Mouse (Mus musculus) liver, embryonic 14.5 days (tissue): ENCODE measurements around the gene Cdk19. TPM values are rescaled to one million over a fixed set of nuclear protein-coding genes. Genes with fewer than 3 reads are reported as not detected.

Source experiments
- ATAC-seq: fragments of 200-750 bp; cut with Nextera tagmentation; 2 replicates; pipeline ENCODE4 v1.8.0; 2017; ENCODE audit warnings: moderate number of reproducible peaks, mild to moderate bottlenecking, moderate library complexity; ENCODE audit not compliant: insufficient read depth
- DNase-seq, 3 experiments: peaks; one replicate each; pipeline ENCODE4 v3.0.0-alpha.2; 2012 to 2013; ENCODE audit warnings: low read depth in 3 of 3, low spot score in 3 of 3
- H3K27ac ChIP-seq: fragments of 300-500 bp; sonication (generic); 2 replicates; pipeline ENCODE4 v1.5.1; 2014; ENCODE audit warnings: moderate library complexity, mild to moderate bottlenecking, control low read depth, inconsistent platforms
- H3K27me3 ChIP-seq: fragments of 300-500 bp; sonication (generic); 2 replicates; pipeline ENCODE4 v1.6.1; 2014; ENCODE audit warnings: mild to moderate bottlenecking, low read length, moderate library complexity; ENCODE audit not compliant: control insufficient read depth, insufficient read depth
- H3K36me3 ChIP-seq: fragments of 300-500 bp; sonication (generic); replicated peaks from 2 replicates; pipeline ENCODE4 v1.6.1; 2014; ENCODE audit warnings: low read depth; ENCODE audit not compliant: control insufficient read depth, insufficient read depth
- H3K4me1 ChIP-seq, 2 experiments: fragments of 200-500 bp in 1 of 2; fragments of 300-500 bp in 1 of 2; sonication (generic) in 1 of 2; replicated peaks; 2 replicates each; pipeline ENCODE4 v1.6.1; 2012 to 2014; ENCODE audit warnings: antibody characterized with exemption in 1 of 2, inconsistent platforms in 1 of 2, low read length in 1 of 2; ENCODE audit not compliant: control insufficient read depth in 2 of 2, insufficient read depth in 2 of 2
- H3K4me2 ChIP-seq: fragments of 300-500 bp; sonication (generic); 2 replicates; pipeline ENCODE4 v1.6.1; 2014; ENCODE audit warnings: low read depth, mild to moderate bottlenecking, control low read depth, moderate library complexity
- H3K4me3 ChIP-seq, 2 experiments: fragments of 200-500 bp in 1 of 2; fragments of 300-500 bp in 1 of 2; sonication (generic) in 1 of 2; 2 replicates each; pipeline ENCODE4 v1.5.1; 2012 to 2014; ENCODE audit warnings: low read depth in 2 of 2, low read length in 2 of 2, mild to moderate bottlenecking in 2 of 2, control low read depth in 1 of 2, inconsistent platforms in 1 of 2, moderate library complexity in 1 of 2; ENCODE audit not compliant: insufficient read depth in 1 of 2
- H3K9ac ChIP-seq: fragments of 300-500 bp; sonication (generic); replicated peaks from 2 replicates; pipeline ENCODE4 v1.6.1; 2014; ENCODE audit warnings: mild to moderate bottlenecking, control low read depth, moderate library complexity
- H3K9me3 ChIP-seq: fragments of 300-500 bp; sonication (generic); 2 replicates; pipeline ENCODE4 v1.6.1; 2016; ENCODE audit warnings: low read length, mixed read lengths; ENCODE audit not compliant: control insufficient read depth
- CTCF ChIP-seq: IDR thresholded peaks from 2 replicates; pipeline ENCODE4 v1.5.1; 2016; ENCODE audit warnings: antibody characterized with exemption, low read depth, control low read depth
- EP300 ChIP-seq: IDR thresholded peaks from 2 replicates; pipeline ENCODE4 v1.6.1; 2016; ENCODE audit warnings: antibody characterized with exemption, low read depth
- WGBS: fragments of 180-500 bp; shearing (Covaris S2); extraction: QIAGEN DNeasy Blood & Tissue Kit; methylation state at CpG from one replicate; pipeline ENCODE4 v1.1.7; 2014; ENCODE audit not compliant: insufficient replicate concordance; 5-methylcytosine and 5-hydroxymethylcytosine counted together
- polyA plus RNA-seq, 2 experiments: library from polyadenylated mRNA; depleted of rRNA in 1 of 2; stranded (reverse) in 1 of 2; unstranded in 1 of 2; fragments of >200 nt; fragmentation: Nextera tagmentation in 1 of 2; extraction: Ambion mirVana in 1 of 2; gene quantifications; 2 replicates each; pipeline versions ENCODE4 v1.2.1 to v1.2.3; 2012 to 2014

Cdk19 gene
- polyA plus RNA-seq, 2 experiments = 3.1 TPM

DNA sequence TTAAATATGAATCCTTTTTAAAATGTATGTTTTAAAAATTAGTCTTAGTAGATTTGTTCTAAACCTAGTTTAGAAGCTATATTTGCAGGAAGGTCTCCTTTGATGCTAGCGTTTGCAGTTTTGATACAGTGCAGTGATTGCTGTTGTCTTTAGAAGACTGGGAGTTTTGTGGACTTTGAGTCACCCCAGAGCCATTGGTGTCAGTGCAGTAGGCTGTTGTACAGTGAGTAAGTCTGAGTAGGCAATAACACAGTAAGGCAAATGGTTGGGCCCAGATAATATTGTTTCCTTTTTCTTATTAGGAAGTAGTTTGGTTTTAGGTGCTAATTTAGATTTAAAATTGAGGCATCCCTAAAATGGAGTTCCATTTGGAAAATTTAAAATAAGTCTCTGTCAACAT lies 117.8 kb downstream of the Cdk19 start:
- H3K9me3 ChIP-seq = no peaks in the 10 kb centered on the region
- no peak for TF ChIP-seq EP300
- TF ChIP-seq CTCF = no peak
- ATAC-seq (no peak), DNase-seq (no peak)
- WGBS = 74% methylated on average over 1 of the region's 1 CpGs
- H3K27ac ChIP-seq = no peak overlapping the region
- H3K27me3 ChIP-seq = no peaks in the 10 kb centered on the region
- H3K9ac ChIP-seq = no peak overlapping the region
- no peak overlapping the region for H3K4me3 ChIP-seq
- no peak overlapping the region for H3K4me2 ChIP-seq
- H3K36me3 ChIP-seq = no peaks in the 10 kb centered on the region
- peaks cover 2 to 5% of the 10 kb centered on the region in 2 experiments for H3K4me1 ChIP-seq

DNA sequence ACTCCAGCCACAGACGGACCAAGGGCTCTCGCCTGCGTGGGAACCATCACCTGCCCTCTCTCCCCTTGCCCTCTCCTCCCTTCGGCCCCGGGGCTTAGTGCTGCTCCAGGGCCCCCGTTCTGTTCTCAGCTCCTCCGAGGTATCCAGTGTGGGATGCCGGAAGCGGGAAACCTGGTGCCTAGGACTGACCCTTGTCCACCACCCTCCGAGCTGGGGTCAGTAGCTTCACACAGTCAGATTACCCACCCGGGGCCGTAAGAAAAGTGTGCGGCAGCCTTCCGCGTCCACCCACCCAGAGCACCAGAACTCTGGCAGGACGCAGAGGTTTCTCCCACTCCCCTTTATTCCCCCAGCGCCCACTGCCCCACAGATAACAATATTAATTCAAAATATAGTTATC lies 119.8 kb downstream of the Cdk19 start:
- Histone ChIP-seq H3K4me3 (no peak overlapping the region), H3K27me3 (no peaks in the 10 kb centered on the region), H3K27ac (no peak overlapping the region), H3K9me3 (no peaks in the 10 kb centered on the region), H3K4me2 (no peak overlapping the region), H3K9ac (no peak overlapping the region), H3K36me3 (no peaks in the 10 kb centered on the region), H3K4me1 (peaks cover 0 to 2% of the 10 kb centered on the region in 2 experiments; a peak in 1 of 4 replicates)
- 82% methylated on average over 17 of the region's 17 CpGs for WGBS
- ATAC-seq (no peak), DNase-seq (no peak)
- TF ChIP-seq EP300 (no peak), CTCF (no peak)

DNA sequence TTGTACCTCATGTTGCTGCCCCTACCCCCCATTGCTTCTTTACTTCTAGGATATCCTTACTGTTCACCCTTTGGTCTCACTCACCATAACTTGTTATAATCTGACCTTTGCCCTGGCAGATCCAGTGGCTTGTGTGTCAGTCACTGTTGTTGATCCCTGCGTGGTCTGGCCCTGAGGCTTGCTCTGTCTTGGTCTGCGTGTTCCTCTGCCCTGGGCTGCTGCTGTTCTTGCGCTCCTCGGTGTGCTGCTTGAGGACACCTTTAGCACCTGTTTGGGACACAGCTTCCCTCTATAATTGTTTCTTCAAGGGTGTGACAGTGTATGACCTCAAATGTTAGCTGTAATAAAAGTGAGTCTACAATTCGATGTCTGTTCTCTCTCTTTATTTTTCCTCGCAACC lies 122.0 kb downstream of the Cdk19 start:
- Histone ChIP-seq H3K4me3 (no peak overlapping the region), H3K36me3 (no peaks in the 10 kb centered on the region), H3K4me2 (no peak overlapping the region), H3K27ac (no peak overlapping the region), H3K27me3 (no peaks in the 10 kb centered on the region), H3K9ac (no peak overlapping the region), H3K9me3 (no peaks in the 10 kb centered on the region), H3K4me1 (peaks cover 0 to 2% of the 10 kb centered on the region in 2 experiments; a peak in 1 of 4 replicates)
- DNase-seq (no peak), ATAC-seq (no peak)
- 79% methylated on average over 6 of the region's 6 CpGs for WGBS
- TF ChIP-seq CTCF = no peak
- TF ChIP-seq EP300 = no peak

DNA sequence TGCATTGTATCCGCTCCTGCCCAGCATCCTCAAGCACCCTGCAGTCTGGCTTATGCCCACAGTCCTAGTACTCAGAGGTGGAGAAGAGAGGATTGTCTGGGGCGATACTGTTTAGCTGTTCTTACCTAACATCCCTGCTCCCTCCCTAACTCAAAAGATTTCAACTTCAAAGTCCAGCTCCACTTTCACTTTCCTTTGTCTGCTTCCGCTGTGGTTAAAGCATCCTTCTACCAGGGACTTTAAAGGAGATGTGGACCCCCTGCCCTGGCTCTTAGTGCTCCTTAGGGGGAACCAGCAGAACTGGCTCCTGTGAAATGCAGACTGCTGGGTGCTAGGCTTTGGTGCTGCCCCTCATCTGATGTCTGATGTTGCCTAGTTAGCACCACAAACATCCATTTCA lies 122.9 kb downstream of the Cdk19 start:
- TF ChIP-seq EP300 = no peak
- no peak for TF ChIP-seq CTCF
- H3K9ac ChIP-seq = no peak overlapping the region
- DNase-seq (no peak), ATAC-seq (no peak)
- no peaks in the 10 kb centered on the region for H3K4me1 ChIP-seq
- H3K27me3 ChIP-seq = no peaks in the 10 kb centered on the region
- 48% methylated on average over 3 of the region's 3 CpGs for WGBS
- H3K4me2 ChIP-seq = no peak overlapping the region
- H3K4me3 ChIP-seq = no peak overlapping the region
- no peaks in the 10 kb centered on the region for H3K9me3 ChIP-seq
- H3K27ac ChIP-seq = no peak overlapping the region
- no peaks in the 10 kb centered on the region for H3K36me3 ChIP-seq

DNA sequence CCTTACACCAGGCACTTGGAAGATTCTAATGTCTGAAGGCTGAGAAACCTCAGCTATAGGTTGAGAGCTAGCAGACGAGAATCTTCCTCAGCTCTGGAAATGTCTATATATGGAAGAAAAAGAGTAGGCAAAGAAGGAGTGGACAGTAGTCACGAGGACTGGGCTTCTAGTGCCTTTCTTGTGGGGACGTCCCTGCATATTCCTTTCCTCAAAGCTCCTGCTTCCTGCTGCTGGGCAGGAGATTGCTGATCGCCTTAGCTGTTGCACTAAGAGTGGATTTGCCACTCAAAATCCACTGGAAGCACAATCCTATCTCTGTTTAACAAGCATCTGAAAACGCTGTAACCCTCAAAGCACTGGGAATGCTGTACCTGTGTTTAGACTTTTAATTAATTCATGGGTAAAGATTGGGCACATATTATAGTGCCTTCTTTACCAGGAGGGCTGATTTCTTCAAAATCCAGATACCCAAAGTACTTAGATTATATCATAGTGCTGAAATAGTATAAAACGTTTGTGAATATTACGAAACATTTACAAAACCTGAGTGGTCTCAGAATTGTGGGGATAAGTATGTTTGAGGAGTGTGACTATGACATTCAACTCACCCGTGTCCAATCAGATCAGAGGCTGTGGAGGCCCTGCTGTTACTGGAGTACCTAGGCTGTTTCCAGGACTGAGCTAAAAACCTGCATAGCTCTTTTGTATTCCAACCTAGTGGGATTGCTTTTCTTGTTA lies 128.0 kb downstream of the Cdk19 start:
- H3K27me3 ChIP-seq = no peaks in the 10 kb centered on the region
- H3K4me2 ChIP-seq = no peak overlapping the region
- DNase-seq = no peak
- H3K9me3 ChIP-seq = no peaks in the 10 kb centered on the region
- 50% methylated on average over 8 of the region's 8 CpGs for WGBS
- H3K9ac ChIP-seq = no peak overlapping the region
- H3K27ac ChIP-seq = no peak overlapping the region
- no peak overlapping the region for H3K4me3 ChIP-seq
- no peak for ATAC-seq
- TF ChIP-seq CTCF (no peak), EP300 (no peak)
- H3K4me1 ChIP-seq = 0 out of 4 replicates have a peak, but pooled peaks cover 0 to 2% of the 10 kb centered on the region in 2 experiments
- H3K36me3 ChIP-seq = no peaks in the 10 kb centered on the region
